Mouse (Mus musculus): ENCODE data around the gene Frem1. TPM values are rescaled to one million over a fixed set of nuclear protein-coding genes. Genes with fewer than 3 reads are reported as not detected.
A peak's percentile ranks its signal among the peaks of the same experiment; 100 is the strongest.

Gene Frem1
- total RNA-seq, 1 experiment from 2014 or later = not detected

- no peak for ATAC-seq (ENCODE audit: extremely low read depth, insufficient number of reproducible peaks, low FRiP score, poor library complexity, severe bottlenecking)
Measured at GRCm38 (mm10) chr4:82884636-82885534, 167.3 kb downstream of the Frem1 start, which contains the start of gene Cer1. Gene Cer1 (minus strand): TSS chr4:82885148.

GRCm38 (mm10) chr4:82882500-82882899, 169.6 kb downstream of the Frem1 start:
- ATAC-seq (ENCODE audit: extremely low read depth, insufficient number of reproducible peaks, low FRiP score, poor library complexity, severe bottlenecking) = no peak

- ATAC-seq (ENCODE audit: extremely low read depth, insufficient number of reproducible peaks, low FRiP score, poor library complexity, severe bottlenecking) = no peak
Measured at GRCm38 (mm10) chr4:82881366-82881765, 170.8 kb downstream of the Frem1 start.

- no peak for ATAC-seq (ENCODE audit: extremely low read depth, insufficient number of reproducible peaks, low FRiP score, poor library complexity, severe bottlenecking)
Measured at GRCm38 (mm10) chr4:82880243-82880642, 171.9 kb downstream of the Frem1 start.

- no peak for ATAC-seq (ENCODE audit: extremely low read depth, insufficient number of reproducible peaks, low FRiP score, poor library complexity, severe bottlenecking)
Measured at GRCm38 (mm10) chr4:82879152-82879551, 173.0 kb downstream of the Frem1 start.

- no peak for ATAC-seq (ENCODE audit: extremely low read depth, insufficient number of reproducible peaks, low FRiP score, poor library complexity, severe bottlenecking)
Measured at GRCm38 (mm10) chr4:82876656-82877055, 175.5 kb downstream of the Frem1 start.

- no peak for ATAC-seq (ENCODE audit: extremely low read depth, insufficient number of reproducible peaks, low FRiP score, poor library complexity, severe bottlenecking)
Measured at GRCm38 (mm10) chr4:82875532-82875931, 176.6 kb downstream of the Frem1 start.

- no peak for ATAC-seq (ENCODE audit: extremely low read depth, insufficient number of reproducible peaks, low FRiP score, poor library complexity, severe bottlenecking)
Measured at GRCm38 (mm10) chr4:82874791-82875190, 177.3 kb downstream of the Frem1 start.

GRCm38 (mm10) chr4:82872548-82872947, 179.6 kb downstream of the Frem1 start:
- ATAC-seq (ENCODE audit: extremely low read depth, insufficient number of reproducible peaks, low FRiP score, poor library complexity, severe bottlenecking) = no peak

GRCm38 (mm10) chr4:82872121-82872520, 180.0 kb downstream of the Frem1 start:
- ATAC-seq (ENCODE audit: extremely low read depth, insufficient number of reproducible peaks, low FRiP score, poor library complexity, severe bottlenecking) = no peak

- no peak for ATAC-seq (ENCODE audit: extremely low read depth, insufficient number of reproducible peaks, low FRiP score, poor library complexity, severe bottlenecking)
Measured at GRCm38 (mm10) chr4:82870931-82871330, 181.2 kb downstream of the Frem1 start.

- no peak for ATAC-seq (ENCODE audit: extremely low read depth, insufficient number of reproducible peaks, low FRiP score, poor library complexity, severe bottlenecking)
Measured at GRCm38 (mm10) chr4:82867731-82868445, 184.3 kb downstream of the Frem1 start.

GRCm38 (mm10) chr4:82867111-82867510, 185.0 kb downstream of the Frem1 start:
- ATAC-seq (ENCODE audit: extremely low read depth, insufficient number of reproducible peaks, low FRiP score, poor library complexity, severe bottlenecking) = no peak

GRCm38 (mm10) chr4:82864974-82865699, 187.0 kb downstream of the Frem1 start:
- ATAC-seq (ENCODE audit: extremely low read depth, insufficient number of reproducible peaks, low FRiP score, poor library complexity, severe bottlenecking) = no peak

- ATAC-seq (ENCODE audit: extremely low read depth, insufficient number of reproducible peaks, low FRiP score, poor library complexity, severe bottlenecking) = no peak
Measured at GRCm38 (mm10) chr4:82863316-82863715, 188.8 kb downstream of the Frem1 start.

GRCm38 (mm10) chr4:82861451-82861850, 190.7 kb downstream of the Frem1 start:
- ATAC-seq (ENCODE audit: extremely low read depth, insufficient number of reproducible peaks, low FRiP score, poor library complexity, severe bottlenecking) = no peak

- ATAC-seq (ENCODE audit: extremely low read depth, insufficient number of reproducible peaks, low FRiP score, poor library complexity, severe bottlenecking) = no peak
Measured at GRCm38 (mm10) chr4:82860566-82860965, 191.6 kb downstream of the Frem1 start.

GRCm38 (mm10) chr4:82859131-82860125, 192.7 kb downstream of the Frem1 start, which contains the start of gene Zdhhc21:
Gene Zdhhc21 (minus strand): TSS chr4:82859958.
- ATAC-seq (ENCODE audit: extremely low read depth, insufficient number of reproducible peaks, low FRiP score, poor library complexity, severe bottlenecking) = peak; percentile 47
